Mouse (Mus musculus) CD8-positive naive resting alpha-beta T cell, adult 2 months (primary cell): ENCODE results near the gene Ttc30a2.

Experiments used
- DNase-seq, 2 experiments: peaks; one replicate each; pipeline ENCODE4 v3.0.0; 2022; ENCODE audit warnings: low read depth in 2 of 2, low spot score in 2 of 2

Gene Ttc30a2

GRCm38 (mm10) chr2:75929786-75930444 is 48.1 kb downstream of the Ttc30a2 start:
- DNase-seq: no peak

- no peak for DNase-seq
Measured at GRCm38 (mm10) chr2:75929141-75929540, 48.8 kb downstream of the Ttc30a2 start.

GRCm38 (mm10) chr2:75928011-75928410 is 50.0 kb downstream of the Ttc30a2 start:
- no peak for DNase-seq

- no peak for DNase-seq
Measured at GRCm38 (mm10) chr2:75926061-75926460, 51.9 kb downstream of the Ttc30a2 start.
